Mouse (Mus musculus): Measurements from ENCODE around the gene Epb41l1.

The Epb41l1 gene

DNA sequence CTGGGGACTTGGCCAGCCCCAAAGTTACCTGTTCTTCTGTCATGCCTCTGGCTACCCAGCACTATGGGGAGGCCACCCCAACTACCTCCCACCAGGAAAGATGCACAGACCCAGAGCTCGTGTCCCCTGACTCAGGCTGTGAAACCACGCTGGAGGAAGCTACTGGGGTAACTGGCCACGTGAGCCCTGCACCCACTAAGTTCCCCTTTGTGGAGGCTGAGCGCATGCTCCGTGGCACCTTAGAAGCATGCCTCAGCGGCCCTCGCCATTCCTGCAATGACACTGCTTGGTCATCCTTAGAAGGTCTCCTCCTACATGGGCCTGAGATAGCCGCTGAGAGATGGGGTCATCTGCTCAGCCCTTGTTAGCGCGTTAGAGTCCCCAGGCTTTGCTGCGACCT is 102.3 kb downstream of the Epb41l1 start:
- intact Hi-C loops (cut with DNase I), result no loop called here

DNA sequence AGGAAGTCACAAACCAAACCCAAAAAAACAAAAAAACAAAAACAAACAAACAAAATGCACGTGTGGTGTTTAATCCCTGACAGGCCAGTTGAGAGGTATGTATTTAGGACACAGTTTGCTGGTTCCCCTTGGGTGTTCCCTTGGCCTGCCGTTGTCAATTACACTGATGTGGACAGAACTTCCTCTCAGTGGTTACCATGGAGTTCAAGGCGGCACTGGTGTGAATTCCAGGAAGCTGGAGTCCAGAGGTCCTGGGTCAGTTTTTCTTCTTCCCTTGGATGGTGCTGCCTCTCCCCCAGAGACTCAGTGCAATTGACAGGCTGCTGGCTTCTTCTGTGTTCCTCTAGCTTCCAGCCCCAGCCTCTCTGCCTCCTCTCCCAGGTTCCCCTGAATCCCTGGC is 103.4 kb downstream of the Epb41l1 start:
- intact Hi-C loops (cut with DNase I), result no loop called here

DNA sequence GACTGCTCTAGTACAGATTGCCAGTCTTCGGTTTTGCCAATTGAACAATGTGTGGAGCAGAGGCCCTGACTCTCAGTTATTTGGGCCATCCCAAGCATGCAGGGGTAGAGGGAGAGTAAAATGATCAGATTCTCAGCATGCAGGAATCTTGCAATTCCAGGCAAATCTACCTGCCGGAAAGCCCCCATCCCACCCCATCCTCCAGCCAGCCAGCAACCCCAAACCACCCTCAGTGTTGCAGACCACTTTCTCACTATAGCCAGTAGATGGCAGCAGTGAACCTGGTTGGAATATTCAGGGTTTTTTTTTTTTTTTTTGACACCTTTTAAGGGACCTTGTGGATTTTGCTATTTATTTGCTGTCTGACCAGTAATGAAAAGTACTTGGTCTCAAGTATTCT is 109.0 kb downstream of the Epb41l1 start:
- intact Hi-C loops (cut with DNase I), result loop anchor here (2.0 kb wide), 1 partner anchor 175 kb away; no protein-coding TSS in a partner anchor

DNA sequence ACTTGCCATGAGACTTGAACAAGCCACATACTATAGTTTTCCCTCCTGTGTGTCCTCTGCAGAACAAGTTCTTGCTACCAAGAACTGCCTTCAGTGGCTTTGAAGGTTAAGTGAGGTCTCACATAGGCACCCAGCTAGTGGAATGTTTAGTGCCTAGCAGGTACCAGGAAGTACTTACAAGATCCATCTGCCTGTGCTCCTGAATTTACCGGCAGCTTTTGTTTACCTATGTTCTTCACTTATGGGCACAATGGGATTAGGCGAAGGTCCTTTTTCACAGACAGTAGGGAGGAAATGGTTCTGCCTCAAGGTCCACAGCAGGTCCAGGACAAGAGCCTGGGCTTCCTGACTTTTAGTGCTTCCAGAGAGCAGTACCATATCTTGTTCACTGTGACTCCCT is 112.5 kb downstream of the Epb41l1 start:
- intact Hi-C loops (cut with DNase I), result no loop called here

DNA sequence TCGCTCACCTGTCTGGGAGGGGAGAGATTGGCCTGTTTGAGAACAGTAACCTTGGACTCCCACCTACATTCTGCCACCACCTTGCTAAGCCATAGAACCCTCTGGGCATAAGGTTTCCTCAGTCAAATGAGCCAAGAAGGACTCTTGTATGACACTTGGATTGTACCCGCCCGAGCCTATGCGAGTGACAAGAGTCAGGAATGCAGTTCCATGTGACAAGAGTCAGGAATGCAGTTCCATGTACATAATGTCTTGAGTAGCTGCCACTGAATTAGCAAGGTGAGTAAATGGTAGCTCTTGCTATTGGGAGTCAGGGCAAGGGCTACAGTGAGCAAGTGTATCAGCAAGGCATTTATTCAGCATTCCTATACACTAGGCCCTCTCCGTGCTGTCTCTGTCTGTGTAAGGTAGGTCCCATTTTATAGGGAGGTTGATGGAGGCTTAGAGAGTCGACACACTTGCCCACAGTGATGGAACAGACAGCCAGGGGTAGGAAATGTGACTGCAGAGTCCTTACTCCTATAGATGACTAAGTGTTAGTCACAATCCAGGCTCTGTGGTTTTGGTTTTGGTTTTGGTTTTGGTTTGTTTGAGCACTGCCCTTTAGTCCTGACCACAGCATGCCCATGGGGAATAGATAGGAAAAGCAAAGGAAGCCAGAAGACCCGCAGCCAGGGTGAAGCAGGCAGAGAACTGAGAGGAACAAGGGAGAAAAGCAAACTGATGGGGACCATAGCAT is 118.3 kb downstream of the Epb41l1 start:
- intact Hi-C loops (cut with DNase I), result no loop called here

DNA sequence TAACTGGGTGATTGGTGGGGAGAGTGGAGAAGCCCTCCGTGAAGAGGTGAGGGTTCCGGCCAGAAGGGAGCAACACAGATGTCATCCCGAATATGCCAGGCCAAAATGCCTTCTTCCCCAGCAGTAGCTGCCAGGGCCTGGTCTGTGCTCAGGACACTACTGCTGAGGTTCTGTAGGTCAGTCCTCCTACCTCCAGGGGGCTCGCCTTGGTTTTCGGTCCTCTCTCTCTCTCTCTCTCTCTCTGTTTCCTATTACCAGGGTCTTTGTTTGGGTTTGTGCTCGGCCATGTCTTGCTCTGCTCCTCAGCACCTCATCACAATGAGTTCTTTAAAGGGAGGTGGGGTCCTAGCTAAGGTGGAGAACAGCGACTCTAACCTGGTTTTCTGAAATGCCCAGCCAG is 120.3 kb downstream of the Epb41l1 start:
- intact Hi-C loops (cut with DNase I), result no loop called here

DNA sequence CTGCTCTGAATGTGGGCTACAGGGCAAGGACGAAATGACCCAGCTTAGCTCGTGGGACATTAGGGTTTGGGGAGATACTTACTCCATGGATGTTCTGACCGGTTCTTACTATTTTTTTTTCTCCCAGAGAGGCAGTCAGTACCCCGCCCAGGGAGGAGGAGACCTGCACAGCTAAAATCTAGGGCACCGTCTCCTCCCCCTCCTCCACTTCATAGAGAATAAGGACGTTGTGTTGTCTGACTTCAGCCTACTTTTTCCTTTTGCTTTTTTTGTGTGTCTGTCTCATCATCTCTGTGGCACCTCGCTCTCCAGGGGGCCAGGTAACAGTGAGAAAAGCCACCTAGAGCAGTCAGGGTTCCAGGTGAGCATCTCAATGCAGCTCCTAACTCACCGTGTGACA is 121.7 kb downstream of the Epb41l1 start:
- intact Hi-C loops (cut with DNase I), result no loop called here

DNA sequence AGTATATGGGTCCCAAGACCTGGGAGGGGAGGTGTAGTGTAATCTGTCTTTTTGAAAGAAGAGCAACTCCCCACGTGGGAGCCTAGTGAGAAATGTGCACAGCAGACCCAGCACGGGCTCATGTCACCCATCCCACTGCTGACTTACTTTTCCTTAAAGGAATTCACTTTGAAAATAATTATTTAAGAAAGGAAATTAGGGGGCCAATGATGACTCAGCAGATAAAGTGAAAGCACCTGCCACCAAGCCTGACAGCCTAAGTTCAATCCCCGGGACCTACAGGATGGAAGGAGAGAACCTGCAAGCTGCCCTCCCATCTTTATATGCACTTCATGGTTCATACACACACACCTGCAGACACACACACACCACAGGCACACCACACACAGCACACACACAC is 123.1 kb downstream of the Epb41l1 start:
- intact Hi-C loops (cut with DNase I), result no loop called here

DNA sequence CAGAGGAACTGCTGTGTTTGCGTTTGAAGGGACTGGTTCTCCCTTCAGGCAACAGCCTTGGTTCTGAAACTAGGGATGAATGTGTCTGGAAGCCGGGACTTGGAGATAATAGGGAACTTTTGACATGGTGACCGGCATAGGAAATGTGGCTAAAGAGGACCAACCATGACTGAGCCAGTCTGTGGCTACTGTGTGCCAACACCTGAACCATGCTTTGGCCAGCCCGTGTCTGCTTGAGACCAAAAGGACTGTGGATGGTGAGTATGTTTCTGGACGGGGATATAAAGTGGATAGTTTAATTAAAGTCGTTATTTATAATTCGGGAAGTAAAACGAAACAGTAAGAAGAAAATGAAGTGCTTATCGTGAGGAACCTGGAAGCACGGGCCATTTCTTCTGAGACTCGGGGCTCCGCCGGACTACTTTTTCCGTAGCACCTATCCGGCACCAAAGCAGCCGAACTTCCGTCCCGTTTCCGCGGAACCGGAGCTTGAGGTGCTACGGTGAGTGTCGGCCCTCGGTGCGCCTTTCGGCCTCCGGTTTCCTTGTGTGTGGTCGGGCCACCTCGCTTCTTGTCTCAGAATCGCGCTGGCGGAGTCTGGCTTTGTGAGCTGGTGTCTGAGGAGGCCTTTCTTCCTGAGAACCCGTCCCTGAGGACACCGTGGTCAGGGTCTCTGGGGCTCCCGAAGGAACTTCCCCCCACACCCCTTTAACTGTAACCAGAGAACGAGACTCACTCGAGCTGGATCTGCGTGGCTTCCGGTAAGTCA is 126.6 kb downstream of the Epb41l1 start, which contains the start of gene Aar2:
Gene Aar2, plus strand, starts transcription at position 462 of the 769 bp plus-strand sequence.
- intact Hi-C loops (cut with DNase I), result no loop called here

DNA sequence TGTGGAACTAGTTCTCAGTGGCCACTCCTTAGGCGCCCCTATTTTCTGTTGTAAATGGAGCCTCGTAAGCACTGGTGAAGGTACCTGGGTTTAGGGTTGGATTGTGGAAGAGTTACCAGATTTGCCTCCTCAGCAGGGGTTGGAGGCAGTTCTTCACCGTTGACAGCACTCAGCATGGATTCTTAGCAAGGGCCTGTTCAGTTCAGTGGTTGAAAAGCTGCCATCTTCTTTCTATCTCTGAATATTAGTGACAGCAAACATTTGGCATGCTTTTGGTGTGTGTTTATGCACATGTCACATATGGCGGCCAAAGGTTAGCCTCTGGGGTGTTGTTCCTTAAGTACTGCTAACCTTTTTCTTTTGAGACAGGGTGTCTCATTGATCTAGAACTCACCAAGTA is 131.7 kb downstream of the Epb41l1 start:
- intact Hi-C loops (cut with DNase I), result no loop called here

DNA sequence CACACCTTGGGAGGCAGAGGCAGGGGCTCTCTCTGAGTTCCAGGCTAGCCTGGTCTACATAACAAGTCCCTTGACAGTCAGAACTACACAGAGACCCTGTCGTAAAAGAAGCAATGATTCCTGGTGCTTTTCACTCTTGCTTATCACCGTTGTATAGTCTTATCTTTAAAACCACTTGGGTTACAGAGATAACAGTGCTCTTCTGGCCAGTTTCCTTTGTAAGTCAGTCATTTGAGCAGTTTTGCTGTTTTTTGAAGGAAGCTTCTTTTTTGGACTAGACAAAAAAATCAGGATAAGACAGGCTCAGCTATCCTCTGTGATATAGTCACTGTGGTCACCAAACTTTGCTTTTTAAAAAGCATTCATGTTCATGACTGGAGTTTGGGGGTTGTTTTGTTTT is 141.1 kb downstream of the Epb41l1 start:
- intact Hi-C loops (cut with DNase I), result no loop called here

DNA sequence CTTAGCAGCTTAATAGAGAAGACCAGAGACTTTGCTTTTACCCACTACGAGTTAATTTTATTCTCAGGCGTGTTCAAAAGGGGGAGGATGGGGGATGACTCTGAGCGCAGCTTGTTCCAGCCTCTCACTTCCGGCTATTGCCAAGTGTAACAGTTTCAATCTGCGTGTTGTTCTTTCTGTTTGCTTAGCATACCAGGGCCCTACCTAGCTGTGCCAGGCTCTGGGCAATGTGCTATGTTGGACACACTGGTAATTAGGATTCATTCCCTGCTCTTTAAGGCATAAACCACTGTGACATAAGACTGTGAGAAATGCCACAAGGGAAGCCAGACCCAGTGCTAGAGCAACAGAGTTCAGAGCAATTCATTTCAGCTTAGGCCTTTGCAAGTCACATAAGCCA is 142.8 kb downstream of the Epb41l1 start:
- intact Hi-C loops (cut with DNase I), result no loop called here

DNA sequence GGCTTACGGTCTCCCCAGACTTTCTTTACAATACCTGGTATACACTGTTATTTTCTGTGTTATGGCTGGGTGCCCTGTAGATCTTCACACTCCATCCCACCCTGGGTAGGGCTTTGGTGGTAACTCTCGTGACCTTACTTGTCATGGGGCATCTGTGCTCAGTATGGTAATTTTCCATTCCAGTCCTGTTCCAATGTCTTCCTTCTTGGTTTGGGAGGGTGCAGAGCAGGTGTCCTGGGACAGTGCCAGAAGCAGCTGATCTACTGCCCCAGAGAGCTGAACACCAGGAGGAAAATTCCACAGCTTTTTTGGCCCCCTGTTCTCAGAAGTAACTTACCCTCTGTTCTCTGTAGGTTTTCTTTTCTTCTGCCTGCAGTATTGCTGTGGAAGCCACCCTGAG is 145.8 kb downstream of the Epb41l1 start:
- intact Hi-C loops (cut with DNase I), result no loop called here

DNA sequence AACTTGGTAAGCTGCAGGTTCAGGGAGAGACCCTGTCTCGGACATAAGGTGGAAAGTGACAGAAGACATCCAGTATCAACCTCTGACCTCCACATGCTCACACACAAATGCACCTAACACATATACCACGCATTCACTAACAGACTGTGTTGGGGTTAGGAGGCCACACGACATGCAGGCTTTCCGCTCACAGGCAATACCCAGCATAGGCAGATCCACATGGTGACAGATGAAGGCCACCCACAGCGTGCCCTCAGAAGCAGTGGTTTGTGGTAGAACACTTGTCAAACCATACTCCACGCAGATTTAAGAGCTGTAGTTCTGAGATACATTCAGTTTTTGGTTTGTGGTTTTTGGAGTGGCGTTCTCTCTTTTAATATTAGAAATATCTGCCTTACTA is 147.9 kb downstream of the Epb41l1 start:
- intact Hi-C loops (cut with DNase I), result no loop called here

DNA sequence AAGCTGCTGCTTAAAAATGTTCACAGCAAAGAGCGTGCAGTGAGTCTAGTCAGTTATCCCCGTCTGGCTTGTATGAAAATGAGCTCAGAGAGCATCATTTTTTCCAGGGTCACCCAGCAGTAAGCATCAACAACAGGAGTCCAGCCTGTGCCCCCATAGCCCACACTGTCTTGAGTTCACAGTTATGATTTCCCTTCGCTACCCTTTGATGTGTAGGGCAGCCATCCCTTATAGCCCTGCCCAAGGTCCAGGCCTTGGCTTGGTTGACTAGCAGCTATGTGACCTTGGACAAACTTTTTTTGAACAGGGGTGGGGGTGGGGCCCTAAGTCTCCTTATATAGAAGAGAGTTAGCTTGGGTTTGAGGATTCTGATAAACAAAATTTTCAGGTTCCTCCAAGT is 148.6 kb downstream of the Epb41l1 start:
- intact Hi-C loops (cut with DNase I), result no loop called here

DNA sequence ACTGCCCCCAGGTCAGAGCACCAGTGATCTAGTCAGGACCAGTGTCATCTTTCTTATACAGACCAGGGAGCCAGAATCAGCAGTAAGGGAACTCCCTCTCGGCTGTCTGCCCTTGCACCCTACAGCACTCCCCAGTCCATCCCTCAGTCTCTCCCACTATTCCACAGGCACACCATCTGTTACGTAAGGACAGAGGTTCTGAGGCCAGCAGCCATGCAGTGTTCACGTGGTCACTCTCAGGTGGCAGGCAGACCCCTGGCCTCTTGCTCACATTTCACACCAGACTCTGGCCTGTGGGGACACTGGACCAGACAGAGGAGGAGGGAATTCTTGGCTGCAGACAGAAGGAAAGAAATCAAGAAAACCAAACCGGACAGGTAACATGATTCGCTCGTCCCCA is 150.8 kb downstream of the Epb41l1 start:
- intact Hi-C loops (cut with DNase I), result no loop called here

DNA sequence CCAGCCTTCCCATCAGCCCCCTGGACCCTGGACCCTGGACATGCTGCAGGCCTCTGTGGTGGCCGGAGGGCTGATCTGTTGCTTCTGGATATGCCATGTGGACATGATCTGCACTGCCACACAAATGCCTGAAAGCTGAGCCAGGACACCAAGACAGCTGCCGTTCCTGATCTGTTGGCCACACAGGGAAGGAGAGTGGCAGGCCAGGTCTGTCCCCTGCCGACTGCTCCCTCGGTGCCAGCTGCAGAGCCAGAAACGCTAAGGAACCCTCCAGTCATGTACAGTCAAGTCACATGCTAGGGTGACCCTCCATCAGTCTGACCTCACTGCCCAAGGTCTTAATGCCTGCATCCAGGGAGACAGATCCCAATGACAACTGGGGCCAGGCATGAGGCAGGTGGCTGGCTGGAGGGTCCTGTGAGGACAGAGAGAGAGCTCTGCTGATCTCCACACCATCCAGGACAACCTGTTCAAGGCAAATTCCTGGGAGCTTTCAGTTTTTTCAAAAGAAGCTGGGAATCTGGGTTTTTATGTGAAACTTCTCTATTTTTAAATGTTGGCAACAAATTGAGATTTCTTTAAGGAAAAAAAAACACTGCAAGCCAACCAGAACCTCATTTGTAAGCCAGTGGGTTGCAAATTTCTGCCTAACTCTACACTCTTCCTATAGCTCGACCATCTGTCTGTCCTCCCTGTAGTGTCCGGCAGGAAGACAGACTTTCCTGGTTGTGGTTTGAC is 156.3 kb downstream of the Epb41l1 start:
- intact Hi-C loops (cut with DNase I), result no loop called here

DNA sequence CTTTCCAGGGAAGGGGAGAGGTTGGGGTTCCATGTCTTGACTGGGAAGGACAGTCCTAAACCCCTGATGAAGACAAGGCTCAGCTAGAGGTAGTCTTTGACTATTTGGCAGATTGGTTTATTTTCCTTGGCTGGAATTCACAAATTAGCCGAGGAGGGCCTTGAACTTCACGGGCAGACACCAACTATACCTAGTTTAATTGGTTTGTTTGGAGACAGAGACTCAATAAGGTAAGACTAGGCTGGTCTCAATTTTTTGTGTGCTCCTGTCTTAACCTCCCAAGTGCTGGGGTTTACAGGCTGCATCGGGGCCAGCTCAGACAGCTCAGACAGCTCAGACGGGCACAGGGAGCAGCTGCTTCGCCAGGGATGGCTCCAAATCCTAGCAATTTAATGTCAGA is 159.8 kb downstream of the Epb41l1 start:
- intact Hi-C loops (cut with DNase I), result no loop called here

DNA sequence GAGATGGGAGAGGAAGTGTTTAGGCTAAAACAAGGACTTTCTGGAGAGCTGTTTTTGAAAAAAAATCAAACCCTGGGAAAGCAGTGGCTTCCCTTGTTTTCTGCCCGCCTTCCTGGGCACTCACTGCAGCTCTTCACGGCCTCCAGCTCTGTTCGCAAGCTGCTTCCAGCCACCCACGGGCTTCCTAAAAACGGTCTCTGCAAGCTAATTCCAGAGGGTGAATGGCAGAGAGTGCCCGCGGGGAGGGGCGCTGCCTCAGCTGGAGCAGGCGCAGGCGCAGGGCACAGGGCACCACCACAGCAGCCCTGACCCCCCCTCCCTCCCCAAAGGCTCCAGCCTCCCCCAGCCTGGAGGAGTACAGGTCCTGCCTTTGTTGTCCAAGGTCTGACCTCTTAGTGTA is 160.5 kb downstream of the Epb41l1 start:
- intact Hi-C loops (cut with DNase I), result no loop called here

DNA sequence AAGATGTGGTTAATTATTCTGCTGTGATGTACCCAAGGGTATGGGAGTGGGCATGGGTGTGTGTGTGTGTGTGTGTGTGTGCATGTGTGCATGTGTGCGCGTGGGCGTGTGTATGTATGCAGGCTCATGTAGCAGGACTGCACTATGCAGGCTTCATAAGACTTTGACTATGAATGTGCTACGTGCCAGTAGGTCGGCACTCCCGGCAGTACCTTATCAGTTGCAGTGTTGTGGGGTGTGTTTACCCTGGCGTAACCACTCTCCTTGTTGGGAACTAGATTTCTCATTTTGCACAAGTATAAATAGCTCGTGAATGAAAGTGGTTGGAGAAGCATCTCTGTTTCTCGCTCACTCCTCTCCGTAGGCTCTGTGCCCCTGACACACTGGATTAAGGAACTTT is 162.2 kb downstream of the Epb41l1 start:
- intact Hi-C loops (cut with DNase I), result no loop called here

DNA sequence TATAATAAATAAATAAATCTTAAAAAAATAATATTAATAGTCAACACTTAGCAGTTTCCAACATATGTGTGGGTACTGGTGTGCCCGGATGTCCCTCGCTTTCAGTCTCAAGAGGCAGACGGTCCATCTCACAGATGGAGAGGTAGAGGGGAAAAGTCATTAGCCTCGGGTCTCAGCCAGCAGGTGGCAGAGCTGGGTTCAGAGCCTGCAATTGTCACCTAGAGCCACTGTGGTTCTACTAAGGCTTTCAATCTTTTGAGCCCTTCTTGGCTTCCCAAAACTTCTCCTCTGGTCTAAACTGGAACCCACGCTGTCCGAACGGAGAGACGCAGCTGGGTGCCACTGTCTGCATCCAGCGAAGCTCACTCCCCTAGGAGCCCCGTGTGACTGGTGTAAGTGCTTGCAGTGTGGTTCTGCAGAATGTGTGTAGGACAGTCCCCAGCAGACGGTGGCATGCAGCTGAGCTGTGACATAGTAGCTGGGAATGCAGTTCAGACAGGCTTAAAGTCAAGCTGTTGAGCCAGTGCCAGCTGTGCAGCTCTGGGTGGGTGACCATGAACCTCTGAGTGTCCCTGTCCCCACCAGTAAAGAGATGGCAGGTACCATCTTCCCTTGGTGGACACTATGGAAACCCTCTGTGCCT is 163.6 kb downstream of the Epb41l1 start:
- intact Hi-C loops (cut with DNase I), result no loop called here

Measured in adrenal gland (tissue).